Mouse (Mus musculus): ENCODE data around the gene Cd300lb. TPM values are rescaled to one million over a fixed set of nuclear protein-coding genes. Genes with fewer than 3 reads are reported as not detected.
A peak's percentile ranks its signal among the peaks of the same experiment; 100 is the strongest.
"Not testable (repeated sequence)": the region's sequence is repeated elsewhere in the genome, so short reads cannot be mapped to it uniquely, and the experiment has no call there.

Cd300lb gene
- polyA plus RNA-seq, 1 experiment from 2014 or later = not detected

DNA sequence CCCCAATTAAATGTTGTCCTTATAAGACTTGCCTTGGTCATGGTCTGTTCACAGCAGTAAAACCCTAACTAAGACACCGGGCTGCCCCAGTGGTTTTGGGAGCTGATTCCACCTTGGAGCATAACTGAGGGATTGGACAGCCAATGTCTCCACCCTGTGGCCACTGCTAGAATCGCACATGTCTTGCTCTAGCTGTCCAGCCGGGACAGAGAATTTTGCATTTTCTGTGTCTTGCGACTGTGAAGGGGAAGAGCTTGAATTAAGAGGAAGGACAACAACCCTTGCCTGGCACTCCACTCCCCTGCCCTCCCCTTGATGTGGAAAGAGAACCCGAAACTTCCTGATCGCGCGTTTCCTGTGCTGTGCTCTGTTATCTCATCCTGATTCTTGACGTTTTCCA is 21.3 kb downstream of the Cd300lb start:
- H3K9me3 ChIP-seq (replicated peaks) = no peaks in the 10 kb centered on the region
- H3K4me1 ChIP-seq = no peaks in the 10 kb centered on the region
- no peaks in the 10 kb centered on the region for H3K36me3 ChIP-seq
- H3K9ac ChIP-seq = no peak overlapping the region
- H3K4me2 ChIP-seq (replicated peaks) = no peak overlapping the region
- 21% methylated on average over 9 of the region's 9 CpGs for WGBS
- no peak for ATAC-seq (ENCODE audit: low FRiP score)
- no peak overlapping the region for H3K4me3 ChIP-seq
- peaks cover 8% of the 10 kb centered on the region; the same call in 1 of the 2 replicates for H3K27me3 ChIP-seq
- H3K27ac ChIP-seq = no peak overlapping the region

DNA sequence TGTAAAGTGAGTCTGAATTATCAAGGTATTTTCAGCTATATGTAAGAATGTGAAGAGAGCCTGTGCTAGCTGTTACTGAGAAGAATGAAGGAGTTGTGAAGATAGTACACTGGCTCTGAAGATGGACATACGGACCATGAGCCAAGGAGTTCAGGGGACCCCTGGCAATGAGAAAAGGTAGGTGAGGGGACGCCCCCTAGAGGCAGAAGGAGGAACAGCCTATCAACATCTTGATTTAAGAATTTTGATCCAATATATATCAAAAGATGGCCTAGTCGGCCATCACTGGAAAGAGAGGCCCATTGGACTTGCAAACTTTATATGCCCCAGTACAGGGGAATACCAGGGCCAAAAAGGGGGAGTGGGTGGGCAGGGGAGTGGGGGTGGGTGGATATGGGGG is 24.6 kb downstream of the Cd300lb start:
- not testable (repeated sequence) for H3K27me3 ChIP-seq; ATAC-seq (ENCODE audit: low FRiP score); H3K36me3 ChIP-seq; H3K4me2 ChIP-seq (replicated peaks); H3K4me3 ChIP-seq; H3K9me3 ChIP-seq (replicated peaks); H3K27ac ChIP-seq; H3K4me1 ChIP-seq; H3K9ac ChIP-seq
- 43% methylated on average over 3 of the region's 3 CpGs for WGBS

DNA sequence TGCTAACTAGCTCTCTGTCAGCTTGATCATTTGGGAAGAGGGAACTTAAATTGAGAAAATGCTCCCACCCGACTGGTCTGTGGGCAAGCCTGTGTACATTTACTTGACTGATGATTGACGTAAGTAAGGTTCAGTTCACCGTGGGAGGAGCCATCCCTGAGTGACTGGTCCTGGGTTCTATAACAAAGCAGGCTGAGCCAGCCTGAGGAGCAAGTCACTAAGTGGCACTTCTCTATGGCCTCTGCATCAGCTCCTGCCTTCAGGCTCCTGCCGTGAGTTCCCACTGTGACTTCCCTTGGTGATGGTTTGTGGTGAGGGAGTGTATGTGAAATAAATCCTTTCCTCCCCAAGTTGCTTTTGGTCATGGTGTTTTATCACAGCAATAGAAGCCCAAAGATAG is 26.1 kb downstream of the Cd300lb start:
- Histone ChIP-seq H3K9ac (no peak overlapping the region), H3K4me1 (no peaks in the 10 kb centered on the region), H3K9me3 (replicated peaks) (no peaks in the 10 kb centered on the region), H3K27ac (no peak overlapping the region), H3K36me3 (no peaks in the 10 kb centered on the region), H3K4me2 (replicated peaks) (no peak overlapping the region), H3K27me3 (peaks cover 3% of the 10 kb centered on the region; the same call in 1 of the 2 replicates), H3K4me3 (no peak overlapping the region)
- no peak for ATAC-seq (ENCODE audit: low FRiP score)
- WGBS = 69% methylated on average over 4 of the region's 4 CpGs

DNA sequence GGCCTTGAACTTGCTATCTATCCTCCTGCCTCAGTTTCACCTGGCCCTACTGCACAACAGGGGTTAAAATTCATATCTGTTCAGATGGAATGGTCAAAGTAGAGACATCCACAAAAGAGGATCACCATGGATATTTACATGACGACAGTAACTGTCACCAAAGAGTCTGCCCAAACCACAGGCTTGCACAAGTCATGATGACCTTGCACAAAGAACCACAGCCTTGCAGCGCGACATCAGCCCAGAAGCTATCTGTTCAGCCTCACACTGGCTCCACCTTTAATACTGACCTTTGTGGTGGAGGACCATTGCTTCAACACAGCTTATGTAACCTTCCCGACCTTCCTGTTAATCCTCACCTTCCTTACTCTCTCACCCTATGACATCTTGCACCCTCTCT is 26.6 kb downstream of the Cd300lb start:
- H3K27me3 ChIP-seq = peaks cover 3% of the 10 kb centered on the region; the same call in 1 of the 2 replicates
- 80% methylated on average over 4 of the region's 4 CpGs for WGBS
- no peak overlapping the region for H3K4me3 ChIP-seq
- H3K27ac ChIP-seq = no peak overlapping the region
- no peak for ATAC-seq (ENCODE audit: low FRiP score)
- H3K4me1 ChIP-seq = no peaks in the 10 kb centered on the region
- no peak overlapping the region for H3K9ac ChIP-seq
- H3K9me3 ChIP-seq (replicated peaks) = no peaks in the 10 kb centered on the region
- H3K36me3 ChIP-seq = no peaks in the 10 kb centered on the region
- no peak overlapping the region for H3K4me2 ChIP-seq (replicated peaks)

DNA sequence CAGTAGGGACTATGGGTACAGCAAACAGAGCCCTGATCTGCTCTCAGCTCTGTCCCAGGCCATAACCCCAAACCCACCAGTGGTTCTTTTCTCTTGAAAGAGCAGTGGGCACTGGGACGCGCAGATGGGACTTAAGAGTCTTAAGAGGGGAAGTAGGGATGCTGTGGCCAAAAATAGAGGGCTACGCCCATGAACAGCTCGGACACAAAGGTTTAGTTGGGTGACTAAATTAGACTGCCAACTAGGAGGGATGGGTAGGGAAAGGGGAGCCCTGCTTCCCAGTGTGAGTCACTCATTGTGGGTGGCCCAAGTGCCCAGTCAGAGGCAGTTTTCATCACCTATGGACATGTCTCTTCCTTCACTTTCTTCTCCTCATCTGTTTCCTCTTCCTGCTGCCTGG is 31.0 kb downstream of the Cd300lb start:
- H3K4me2 ChIP-seq (replicated peaks) = no peak overlapping the region
- no peaks in the 10 kb centered on the region for H3K9me3 ChIP-seq (replicated peaks)
- no peak for ATAC-seq (ENCODE audit: low FRiP score)
- H3K9ac ChIP-seq = no peak overlapping the region
- peaks cover 3% of the 10 kb centered on the region; the same call in 1 of the 2 replicates for H3K27me3 ChIP-seq
- no peak overlapping the region for H3K27ac ChIP-seq
- 95% methylated on average over 4 of the region's 4 CpGs for WGBS
- no peaks in the 10 kb centered on the region for H3K4me1 ChIP-seq
- H3K4me3 ChIP-seq = no peak overlapping the region
- no peaks in the 10 kb centered on the region for H3K36me3 ChIP-seq

DNA sequence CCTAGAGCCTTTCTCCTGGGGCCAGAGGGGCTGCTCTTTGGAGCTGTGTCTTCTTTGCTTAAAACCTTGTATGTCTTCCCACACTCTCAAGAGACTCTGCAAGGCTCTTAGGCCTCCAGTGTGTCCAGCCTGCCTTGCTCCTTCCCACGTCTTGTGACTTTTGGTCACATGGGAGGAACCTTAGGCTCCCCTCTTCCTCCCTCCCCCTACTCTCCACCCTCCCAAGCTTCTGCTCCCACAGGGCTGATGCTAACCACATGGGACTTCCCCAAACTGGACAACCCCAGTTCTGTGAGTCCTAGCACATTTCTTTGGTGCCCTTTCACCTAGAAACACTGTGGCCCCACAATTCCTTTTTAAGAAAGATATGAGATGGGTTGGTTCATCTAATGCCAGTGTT is 36.2 kb downstream of the Cd300lb start:
- H3K27me3 ChIP-seq = no peaks in the 10 kb centered on the region
- H3K9ac ChIP-seq = no peak overlapping the region
- H3K36me3 ChIP-seq = no peaks in the 10 kb centered on the region
- 53% methylated on average over 1 of the region's 1 CpGs for WGBS
- H3K27ac ChIP-seq = no peak overlapping the region
- ATAC-seq (ENCODE audit: low FRiP score) = no peak
- H3K4me1 ChIP-seq = no peaks in the 10 kb centered on the region
- H3K4me3 ChIP-seq = no peak overlapping the region
- H3K4me2 ChIP-seq (replicated peaks) = no peak overlapping the region
- H3K9me3 ChIP-seq (replicated peaks) = no peaks in the 10 kb centered on the region

DNA sequence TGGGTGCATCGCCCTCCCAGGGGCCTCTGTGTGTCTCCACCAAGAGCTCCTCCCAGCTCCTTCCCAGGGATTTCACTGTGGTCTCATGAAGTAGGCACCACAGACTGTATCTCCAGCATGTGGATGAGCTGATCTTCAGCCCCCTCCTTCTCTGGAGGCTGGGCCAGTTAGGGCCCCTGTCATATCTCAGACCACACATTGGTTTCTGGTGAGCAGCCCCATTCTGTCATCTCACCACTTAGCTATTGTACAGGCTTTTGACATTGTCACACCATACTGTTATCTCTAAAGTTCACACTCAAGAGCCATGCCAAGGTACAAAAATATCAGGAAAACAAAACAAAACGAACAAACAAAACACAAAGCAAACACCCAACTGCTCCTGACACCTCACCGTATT is 38.1 kb downstream of the Cd300lb start:
- Histone ChIP-seq H3K9me3 (replicated peaks) (no peaks in the 10 kb centered on the region), H3K4me3 (no peak overlapping the region), H3K4me1 (no peaks in the 10 kb centered on the region), H3K4me2 (replicated peaks) (no peak overlapping the region), H3K27ac (no peak overlapping the region), H3K9ac (no peak overlapping the region), H3K27me3 (no peaks in the 10 kb centered on the region), H3K36me3 (no peaks in the 10 kb centered on the region)
- no peak for ATAC-seq (ENCODE audit: low FRiP score)
- 86% methylated on average over 3 of the region's 3 CpGs for WGBS

DNA sequence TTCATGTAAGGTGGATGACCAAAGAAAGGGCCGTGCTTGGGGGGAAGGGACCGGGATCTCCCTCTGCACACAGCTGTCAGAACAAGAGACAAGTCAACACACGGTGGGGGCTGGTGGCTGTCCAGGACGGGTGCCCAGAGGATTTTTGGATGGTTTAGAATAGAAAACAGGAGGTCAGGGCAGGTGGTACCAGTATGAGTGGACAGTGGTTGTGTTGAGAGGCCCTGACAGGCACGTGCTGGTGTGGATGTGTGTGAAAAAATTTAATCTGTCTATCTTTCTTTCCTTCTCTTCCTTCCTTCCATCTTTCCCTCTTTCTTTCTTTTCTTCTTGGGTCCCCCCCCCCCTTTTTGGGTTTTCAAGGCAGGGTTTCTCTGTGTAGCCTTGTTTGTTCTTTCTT is 43.6 kb downstream of the Cd300lb start:
- H3K36me3 ChIP-seq = no peaks in the 10 kb centered on the region
- no peak overlapping the region for H3K4me3 ChIP-seq
- H3K9ac ChIP-seq = no peak overlapping the region; the same call in 1 of the 2 replicates
- no peaks in the 10 kb centered on the region for H3K27me3 ChIP-seq
- H3K27ac ChIP-seq = no peak overlapping the region
- 40% methylated on average over 5 of the region's 5 CpGs for WGBS
- ATAC-seq (ENCODE audit: low FRiP score) = no peak
- H3K4me2 ChIP-seq (replicated peaks) = no peak overlapping the region
- H3K9me3 ChIP-seq (replicated peaks) = no peaks in the 10 kb centered on the region
- H3K4me1 ChIP-seq = peaks cover 5% of the 10 kb centered on the region; the same call in 1 of the 2 replicates

DNA sequence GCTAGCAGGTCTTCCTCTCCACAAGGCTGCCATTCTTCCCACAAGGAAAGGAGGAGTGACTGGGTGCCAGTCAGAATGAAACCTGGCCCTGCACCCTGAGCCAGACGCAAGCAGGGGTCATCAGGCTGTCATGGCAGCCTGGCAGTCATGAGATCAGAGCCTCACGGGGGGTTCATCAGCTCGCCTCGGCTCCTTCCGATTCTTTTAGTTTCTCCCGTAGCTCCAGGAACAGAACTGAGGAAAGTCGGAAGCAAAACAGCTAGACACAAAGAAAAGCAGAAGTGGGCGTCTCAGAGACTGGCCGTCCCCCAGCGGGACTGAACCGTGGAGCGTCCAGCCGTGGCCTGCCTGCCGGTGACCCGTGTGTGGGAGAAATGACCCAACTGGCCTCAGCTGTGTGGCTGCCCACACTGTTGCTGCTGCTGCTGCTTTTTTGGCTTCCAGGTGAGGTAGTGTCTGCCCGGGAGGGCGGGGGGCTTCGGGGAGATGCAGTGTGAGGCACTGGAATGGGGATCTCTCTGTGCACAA is 44.1 kb downstream of the Cd300lb start, which contains the start of gene Cd300a:
Cd300a (plus strand) TSS at position 51 of the 528 bp plus-strand sequence.
- no peak within 1 kb of the TSS for H3K27ac ChIP-seq
- H3K4me2 ChIP-seq (replicated peaks) = peak within 1 kb of the TSS; percentile 17; the same call in 1 of the 2 replicates
- 50% methylated on average over 18 of the region's 18 CpGs for WGBS
- ATAC-seq (ENCODE audit: low FRiP score) = no peak
- H3K4me3 ChIP-seq = no peak within 1 kb of the TSS
- H3K9ac ChIP-seq = no peak within 1 kb of the TSS; the same call in 1 of the 2 replicates
- H3K4me1 ChIP-seq = peaks cover 5% of the 10 kb centered on the region; the same call in 1 of the 2 replicates
- H3K9me3 ChIP-seq (replicated peaks) = no peaks in the 10 kb centered on the region
- H3K27me3 ChIP-seq = no peaks in the 10 kb centered on the region
- no peaks in the 10 kb centered on the region for H3K36me3 ChIP-seq

DNA sequence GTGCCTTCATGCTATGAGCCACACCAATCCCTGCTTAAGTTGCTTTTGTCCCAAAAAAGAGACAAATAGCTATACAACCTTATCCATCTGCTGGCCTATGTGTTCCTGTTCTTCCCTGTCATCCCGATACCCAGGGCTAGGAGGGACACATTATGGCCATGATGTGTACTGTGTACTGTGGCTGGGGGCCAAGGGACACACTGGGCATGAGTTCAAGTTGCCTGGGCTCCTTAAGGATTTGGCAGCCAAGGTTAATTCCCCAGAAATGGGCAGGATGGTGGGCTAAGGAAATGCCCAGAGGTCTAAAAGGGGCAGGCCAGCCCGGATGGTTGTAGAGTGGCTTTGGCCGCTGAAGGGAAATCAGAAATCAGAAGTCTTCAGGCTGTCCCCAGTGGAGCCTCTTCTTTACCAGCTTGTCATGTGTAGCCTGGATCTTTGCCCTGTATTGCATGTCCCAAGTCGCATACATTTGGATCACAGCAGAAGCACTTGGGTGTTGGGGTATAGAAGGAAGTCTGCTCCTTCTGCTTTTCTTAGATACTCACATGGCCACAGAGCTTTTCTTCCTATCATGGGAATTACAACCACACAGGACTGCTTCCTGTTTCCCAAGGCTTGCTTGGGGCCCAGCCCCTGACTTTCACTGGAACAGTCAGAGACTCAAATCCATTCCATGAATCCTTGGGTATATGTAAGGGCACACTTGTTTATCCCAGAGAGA is 49.6 kb downstream of the Cd300lb start:
- no peak for ATAC-seq (ENCODE audit: low FRiP score)
- no peaks in the 10 kb centered on the region for H3K36me3 ChIP-seq
- WGBS = 90% methylated on average over 4 of the region's 4 CpGs

DNA sequence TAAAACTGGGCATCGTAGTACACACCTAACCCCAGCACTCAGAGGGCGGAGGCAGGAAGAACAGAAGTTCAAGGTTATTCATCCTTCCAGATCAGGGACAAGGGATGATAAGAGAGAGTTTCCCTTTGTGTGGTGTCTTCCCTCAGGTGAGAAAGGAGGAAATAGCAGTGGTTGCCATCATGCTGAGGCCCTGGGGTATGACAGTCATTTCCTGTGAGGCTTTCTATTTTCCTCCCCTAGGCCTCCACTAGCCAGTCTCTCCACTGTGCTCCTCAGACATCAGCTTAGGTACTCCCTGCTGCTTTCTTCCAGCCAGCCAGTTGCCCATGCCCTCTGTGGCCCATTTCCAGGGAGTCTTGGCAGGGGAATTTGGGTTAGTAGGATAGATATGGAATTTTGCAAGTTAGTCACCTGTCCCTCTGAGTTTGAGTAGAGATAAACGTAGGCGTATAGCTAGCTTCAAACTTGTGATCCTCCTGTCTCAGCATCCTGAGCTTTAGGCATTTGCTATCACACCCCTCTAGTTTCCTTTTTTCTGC is 50.9 kb downstream of the Cd300lb start:
- ATAC-seq (ENCODE audit: low FRiP score) = no peak
- Histone ChIP-seq H3K4me3 (no peak overlapping the region), H3K4me2 (replicated peaks) (no peak overlapping the region), H3K27ac (no peak overlapping the region), H3K36me3 (no peaks in the 10 kb centered on the region), H3K9me3 (replicated peaks) (no peaks in the 10 kb centered on the region), H3K4me1 (no peaks in the 10 kb centered on the region), H3K27me3 (no peaks in the 10 kb centered on the region; the same call in 1 of the 2 replicates), H3K9ac (no peak overlapping the region)
- 95% methylated on average over 4 of the region's 4 CpGs for WGBS

More for the DNA sequence above, 49.6 kb downstream of the Cd300lb start:
- no peak overlapping the region for H3K4me2 ChIP-seq (replicated peaks)
- H3K9me3 ChIP-seq (replicated peaks) = no peaks in the 10 kb centered on the region
- H3K9ac ChIP-seq = no peak overlapping the region
- no peak overlapping the region for H3K27ac ChIP-seq
- no peaks in the 10 kb centered on the region; the same call in 1 of the 2 replicates for H3K27me3 ChIP-seq
- no peaks in the 10 kb centered on the region for H3K4me1 ChIP-seq
- no peak overlapping the region for H3K4me3 ChIP-seq

DNA sequence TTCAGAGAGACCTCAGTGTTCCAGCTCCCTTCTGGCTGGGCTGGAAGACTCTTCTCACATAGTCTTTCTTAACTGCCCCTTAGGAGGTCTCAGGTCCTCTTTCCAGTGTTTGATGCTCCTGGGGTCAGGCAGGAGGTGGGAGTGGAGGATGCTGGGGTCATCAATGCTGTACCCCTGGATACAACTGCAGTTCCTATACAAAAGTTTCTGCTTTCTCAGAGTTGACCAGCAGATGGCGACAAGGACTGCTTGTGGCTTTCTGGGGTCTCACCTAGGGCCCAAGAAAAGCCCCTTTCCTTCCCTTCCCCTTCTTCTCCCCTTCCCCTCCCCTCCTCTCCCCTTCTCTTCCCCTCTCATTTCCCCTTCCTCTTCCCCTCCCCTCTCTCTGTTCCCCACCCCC is 53.6 kb downstream of the Cd300lb start:
- no peak overlapping the region for H3K4me2 ChIP-seq (replicated peaks)
- 0% methylated on average over 1 of the region's 1 CpGs for WGBS
- no peak overlapping the region for H3K9ac ChIP-seq
- no peaks in the 10 kb centered on the region; the same call in 1 of the 2 replicates for H3K27me3 ChIP-seq
- no peak overlapping the region for H3K4me3 ChIP-seq
- H3K27ac ChIP-seq = no peak overlapping the region
- H3K4me1 ChIP-seq = 0 out of 2 replicates have a peak, but pooled peaks cover 3% of the 10 kb centered on the region
- no peaks in the 10 kb centered on the region for H3K9me3 ChIP-seq (replicated peaks)
- no peak for ATAC-seq (ENCODE audit: low FRiP score)
- no peaks in the 10 kb centered on the region for H3K36me3 ChIP-seq

Data from hindbrain, embryonic 12.5 days (tissue).